Mouse (Mus musculus) megakaryocyte, embryonic 14.5 days (primary cell): ENCODE measurements at regions not wholly inside any gene's neighbourhood (a gene's known extent, or its start where the extent isn't known, plus 50 kb on each side); places are given as distances from the start of the nearest gene placed in this dataset.

ENCODE experiments used
- H3K27me3 ChIP-seq: replicated peaks from 2 replicates; pipeline ENCODE3; 2012; ENCODE audit warnings: inconsistent platforms
- H3K36me3 ChIP-seq: replicated peaks from 2 replicates; pipeline ENCODE3; 2012; ENCODE audit warnings: low read length, inconsistent platforms, mixed read lengths
- H3K4me1 ChIP-seq: 2 replicates; pipeline ENCODE4 v1.6.1; 2012; ENCODE audit warnings: inconsistent platforms
- H3K4me3 ChIP-seq: replicated peaks from 2 replicates; pipeline ENCODE3; 2012; ENCODE audit warnings: moderate library complexity, mild to moderate bottlenecking, inconsistent platforms
- H3K9me3 ChIP-seq: 2 replicates; pipeline ENCODE4 v1.6.1; 2012; ENCODE audit warnings: inconsistent platforms
- FLI1 ChIP-seq: IDR thresholded peaks from 2 replicates; pipeline ENCODE4 v1.6.1; 2012; ENCODE audit warnings: low read length, inconsistent platforms, mixed read lengths
- GATA1 ChIP-seq: IDR thresholded peaks from 3 replicates; pipeline ENCODE4 v1.6.1; 2012; ENCODE audit warnings: mixed read lengths, low read length, inconsistent platforms, borderline replicate concordance

GRCm38 (mm10) chr11:95198196-95198595, 52.1 kb upstream of the Dlx4 start:
- Histone ChIP-seq H3K27me3 (peaks cover 100% of the 10 kb centered on the region), H3K9me3 (no peaks in the 10 kb centered on the region), H3K36me3 (no peaks in the 10 kb centered on the region), H3K4me3 (no peak overlapping the region), H3K4me1 (no peaks in the 10 kb centered on the region; the same call in 1 of the 2 replicates)
- TF ChIP-seq FLI1 (no peak), GATA1 (no peak)

GRCm38 (mm10) chr11:95200971-95201370, 54.9 kb upstream of the Dlx4 start:
- Histone ChIP-seq H3K27me3 (peaks cover 99% of the 10 kb centered on the region), H3K36me3 (no peaks in the 10 kb centered on the region), H3K9me3 (no peaks in the 10 kb centered on the region), H3K4me3 (no peak overlapping the region), H3K4me1 (no peaks in the 10 kb centered on the region; the same call in 1 of the 2 replicates)
- TF ChIP-seq FLI1: no peak
- TF ChIP-seq GATA1: no peak

GRCm38 (mm10) chr11:95210185-95211030, 50.9 kb upstream of the Tac4 start:
- no peaks in the 10 kb centered on the region for H3K9me3 ChIP-seq
- no peak for TF ChIP-seq FLI1
- TF ChIP-seq GATA1: no peak
- H3K4me1 ChIP-seq: peaks cover 8% of the 10 kb centered on the region
- H3K27me3 ChIP-seq: peaks cover 83% of the 10 kb centered on the region
- H3K4me3 ChIP-seq: no peak overlapping the region
- no peaks in the 10 kb centered on the region for H3K36me3 ChIP-seq

- Histone ChIP-seq H3K4me3 (no peak overlapping the region), H3K9me3 (no peaks in the 10 kb centered on the region), H3K4me1 (peaks cover 8% of the 10 kb centered on the region), H3K27me3 (peaks cover 83% of the 10 kb centered on the region), H3K36me3 (no peaks in the 10 kb centered on the region)
- TF ChIP-seq GATA1 (no peak), FLI1 (no peak)
These were observed 50.3 kb upstream of the Tac4 start for GRCm38 (mm10) chr11:95211031-95211425.
